Mouse (Mus musculus) left cerebral cortex, adult 11 months (tissue): ENCODE data around the gene Ccdc184.

Source experiments
- DNase-seq: peaks from one replicate; pipeline ENCODE4 v3.0.0; 2022; ENCODE audit warnings: low spot score

Ccdc184 gene

DNA sequence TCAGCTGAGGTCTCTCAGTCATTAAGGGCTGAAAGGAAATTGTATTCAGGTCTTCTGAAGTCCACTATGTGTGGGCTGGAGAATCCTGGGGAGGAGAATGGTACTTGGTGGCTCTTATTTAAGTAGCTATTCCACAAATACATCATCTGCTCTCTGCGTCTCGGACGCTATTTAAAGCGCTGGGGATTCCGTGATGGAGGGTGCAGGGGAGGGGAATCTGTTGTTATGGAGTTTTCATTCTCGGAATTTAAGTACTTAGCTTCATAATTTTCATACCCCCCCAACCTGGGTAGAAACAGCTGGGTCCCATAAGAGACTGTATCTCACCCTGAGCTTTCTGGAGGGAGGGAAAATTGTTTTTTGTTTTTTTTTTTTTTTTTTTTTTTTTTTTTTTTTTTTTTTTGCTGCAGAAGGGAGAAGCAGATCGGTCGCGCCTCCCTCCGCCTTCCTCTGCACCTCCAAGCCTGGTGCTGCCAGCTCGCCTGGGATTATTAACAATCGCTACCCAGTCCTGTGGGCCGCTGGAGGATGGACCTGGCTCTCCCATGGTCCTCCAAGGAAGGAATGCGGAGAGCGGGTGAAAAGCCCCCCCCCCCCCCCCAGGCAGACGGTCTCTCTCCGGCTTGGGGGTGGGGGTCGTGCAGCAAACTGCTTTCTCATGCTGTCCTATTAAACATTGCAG is at the start of gene Ccdc184:
Gene Ccdc184 (plus strand): TSS at position 196 of the 682 bp plus-strand sequence.
- no peak for DNase-seq

- no peak for DNase-seq
Measured at GRCm38 (mm10) chr15:98119363-98119762, 47.6 kb upstream of the Ccdc184 start.

GRCm38 (mm10) chr15:98120831-98121230 is 46.1 kb upstream of the Ccdc184 start:
- DNase-seq = no peak

DNA sequence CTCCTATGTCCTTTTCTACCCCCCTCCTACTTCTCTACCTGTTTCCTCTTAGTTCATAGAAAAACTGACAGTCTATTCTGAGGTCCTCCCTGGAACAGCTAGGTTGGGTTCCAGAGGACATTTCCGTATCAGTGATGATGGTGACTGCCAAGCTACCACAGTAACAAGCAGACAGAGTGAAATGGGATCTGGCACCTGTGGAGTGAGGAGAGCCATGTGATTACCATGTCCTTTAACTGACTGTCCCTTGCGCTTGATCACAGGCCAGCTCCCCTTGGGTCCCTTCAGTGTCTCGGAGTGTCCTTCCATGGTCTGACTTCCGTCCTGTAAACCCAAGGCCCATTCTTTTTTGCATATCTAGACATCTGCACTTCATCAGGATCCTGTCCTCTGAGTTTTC is 36.0 kb upstream of the Ccdc184 start:
- no peak for DNase-seq

DNA sequence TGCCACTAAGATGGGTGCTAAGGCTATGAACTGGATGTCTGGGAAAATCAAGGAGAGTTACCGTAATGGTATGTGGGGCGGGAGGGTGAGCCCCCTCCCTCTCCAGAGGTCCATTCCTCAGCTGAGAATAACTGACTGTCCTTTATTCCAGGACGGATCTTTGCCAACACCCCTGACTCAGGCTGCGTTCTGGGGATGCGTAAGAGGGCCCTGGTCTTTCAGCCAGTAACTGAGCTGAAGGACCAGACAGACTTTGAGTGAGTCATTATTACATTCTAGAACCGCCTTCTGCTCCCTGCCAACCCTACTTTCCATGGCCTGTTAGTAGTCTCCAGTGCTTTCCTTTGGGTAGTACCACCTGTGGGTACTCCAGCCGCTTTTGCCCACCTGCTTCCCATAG is 35.5 kb upstream of the Ccdc184 start:
- no peak for DNase-seq

GRCm38 (mm10) chr15:98131942-98132655 is 34.9 kb upstream of the Ccdc184 start:
- no peak for DNase-seq

DNA sequence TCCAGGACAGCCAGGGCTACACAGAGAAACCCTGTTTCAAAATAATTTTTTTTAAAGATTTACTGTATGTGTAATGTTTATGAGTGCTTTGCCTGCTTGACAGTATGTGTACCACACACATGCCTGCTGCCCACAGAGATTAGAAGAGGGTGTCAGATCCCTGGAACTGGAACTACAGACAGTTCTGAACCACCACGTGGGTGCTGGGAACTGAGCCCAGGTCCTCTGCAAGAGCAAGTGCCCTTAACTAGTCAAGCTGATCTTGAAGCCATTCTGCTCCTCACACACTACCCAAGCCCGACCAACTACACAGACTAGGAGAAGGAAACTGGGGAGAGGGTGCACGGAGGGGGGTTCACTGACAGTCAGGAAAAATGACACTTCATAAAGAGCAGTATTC is 33.5 kb upstream of the Ccdc184 start:
- no peak for DNase-seq

GRCm38 (mm10) chr15:98134034-98134433 is 32.9 kb upstream of the Ccdc184 start:
- DNase-seq = no peak

DNA sequence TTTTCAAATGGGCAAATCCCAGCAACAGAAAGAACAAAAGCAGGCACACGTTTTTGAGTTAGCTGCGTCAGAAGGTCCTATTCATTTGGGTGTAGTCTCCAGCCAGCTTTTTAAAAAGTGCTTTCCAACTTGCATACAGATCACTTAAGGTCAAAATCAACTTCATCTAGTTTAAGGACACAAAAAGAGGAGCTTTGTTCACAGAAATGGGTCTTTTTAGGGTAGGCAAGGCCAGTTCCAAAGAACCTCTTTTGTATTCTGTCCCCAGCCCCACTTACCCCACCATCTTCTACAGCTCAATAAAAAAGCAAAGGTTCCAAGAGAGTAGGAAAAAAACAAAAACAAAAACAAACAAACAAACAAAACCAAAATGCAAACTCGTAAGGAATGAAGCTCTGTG is 32.3 kb upstream of the Ccdc184 start:
- DNase-seq = peak; percentile 41

DNA sequence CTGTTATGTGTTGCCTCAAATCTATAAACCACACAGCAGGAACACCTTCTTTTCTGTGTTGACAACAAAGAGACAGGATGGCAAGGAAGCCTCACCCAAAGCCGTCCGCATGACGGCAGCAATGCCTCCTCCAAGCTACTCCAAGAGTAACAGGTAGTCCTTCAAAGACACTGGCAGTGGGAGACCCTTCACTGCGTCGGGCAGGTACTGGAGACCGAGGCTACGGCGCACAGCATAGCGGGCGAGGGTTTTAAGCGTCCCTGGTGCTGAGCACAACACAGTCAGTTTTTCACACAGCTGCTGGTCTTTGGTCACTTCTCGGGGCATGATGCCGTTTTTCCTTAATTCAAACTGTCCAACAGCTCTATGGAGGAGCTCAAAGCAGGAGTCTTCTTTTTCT is 31.3 kb upstream of the Ccdc184 start:
- no peak for DNase-seq

DNA sequence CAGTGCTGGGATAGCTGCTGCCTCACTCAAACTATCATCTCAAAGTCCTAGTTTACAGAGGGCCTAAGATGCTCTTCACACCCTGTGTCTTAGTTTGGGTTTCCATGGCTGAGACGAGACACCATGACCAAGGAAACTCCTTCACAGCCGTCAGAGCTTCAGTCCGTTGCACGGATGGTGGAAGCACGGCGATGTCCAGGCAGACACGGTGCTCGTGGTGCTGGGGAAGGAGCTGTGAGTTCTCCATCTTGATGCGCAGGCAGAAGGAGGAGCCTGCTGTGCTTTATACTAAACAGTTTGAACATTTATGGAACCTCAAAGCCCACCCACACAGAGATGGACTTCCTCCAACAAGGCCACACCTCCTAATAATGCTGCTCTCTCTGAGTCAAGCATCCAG is 30.1 kb upstream of the Ccdc184 start:
- no peak for DNase-seq

GRCm38 (mm10) chr15:98139763-98140162 is 27.2 kb upstream of the Ccdc184 start:
- no peak for DNase-seq

GRCm38 (mm10) chr15:98140809-98141208 is 26.1 kb upstream of the Ccdc184 start:
- DNase-seq = no peak

DNA sequence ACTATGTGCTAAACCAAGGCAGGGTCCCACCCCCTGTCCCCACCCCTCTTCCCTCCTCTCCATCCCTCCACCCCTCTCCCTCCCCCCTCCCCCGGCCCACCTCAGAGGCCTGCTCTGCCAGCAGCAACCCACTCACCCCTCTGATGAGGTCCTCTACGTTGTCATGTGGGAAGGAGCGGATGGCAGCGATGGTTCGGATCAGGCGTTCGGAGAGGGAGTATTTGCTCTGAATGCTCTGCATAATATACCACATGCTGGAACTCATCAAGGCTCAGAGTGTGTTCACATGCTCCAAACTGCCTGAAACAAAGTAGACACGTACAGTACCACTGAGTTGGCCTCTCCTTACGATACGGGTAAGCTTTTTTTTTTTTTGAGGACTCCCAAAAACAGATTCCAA is 24.4 kb upstream of the Ccdc184 start:
- no peak for DNase-seq

- DNase-seq = no peak
Measured at GRCm38 (mm10) chr15:98144861-98145507, 22.0 kb upstream of the Ccdc184 start.

DNA sequence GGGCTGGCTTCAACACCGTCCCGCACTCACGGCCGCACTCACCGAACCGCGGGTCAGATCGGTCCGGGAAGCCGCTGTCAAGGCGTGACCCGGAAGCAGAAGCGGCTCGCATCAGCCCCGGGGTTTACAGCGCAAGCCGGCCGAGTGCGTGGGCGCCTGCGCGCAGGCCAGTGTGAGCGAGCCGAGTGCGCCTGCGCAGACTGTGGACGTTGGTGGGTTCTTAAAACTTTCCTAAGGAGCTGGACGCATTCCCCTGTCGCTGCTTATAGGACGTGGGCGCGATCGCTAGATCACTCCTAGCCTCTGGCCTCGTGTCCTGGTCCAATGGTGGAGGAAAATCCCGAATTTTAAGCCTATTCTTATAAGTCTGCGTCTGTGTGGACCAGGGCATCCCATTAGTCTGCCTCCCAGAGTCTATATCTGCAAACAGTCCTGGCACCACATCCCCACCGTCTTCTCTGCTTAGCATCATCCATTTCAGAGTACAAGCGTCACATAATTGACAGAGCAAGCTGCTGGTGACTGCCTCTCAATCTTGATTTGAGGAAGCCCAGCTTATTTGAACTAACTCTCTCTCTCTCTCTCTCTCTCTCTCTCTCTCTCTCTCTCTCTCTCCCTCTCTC is 21.3 kb upstream of the Ccdc184 start:
- DNase-seq = peak; percentile 88

- no peak for DNase-seq
Measured at GRCm38 (mm10) chr15:98148356-98148755, 18.6 kb upstream of the Ccdc184 start.

DNA sequence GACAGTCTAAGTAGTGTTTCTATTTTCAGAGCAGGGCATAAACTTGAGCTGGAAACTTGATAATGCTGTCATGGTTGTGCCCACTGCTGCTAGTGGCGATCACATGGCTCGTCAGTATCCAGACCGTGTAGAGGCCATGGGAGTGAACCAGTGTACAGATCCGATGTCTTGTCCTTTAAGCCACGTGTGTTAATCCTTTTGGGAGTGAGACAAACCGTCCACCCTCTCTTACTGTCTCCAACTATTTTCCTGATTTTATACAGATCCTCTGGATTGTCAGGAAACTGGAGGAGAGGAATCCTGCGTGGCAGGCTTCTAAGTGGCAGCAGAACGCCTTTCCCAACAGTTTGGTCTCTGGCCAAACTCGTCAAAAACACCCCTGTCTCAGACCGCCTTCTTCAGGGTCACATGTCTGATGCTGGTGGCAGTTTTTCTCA is 17.8 kb upstream of the Ccdc184 start:
- no peak for DNase-seq

GRCm38 (mm10) chr15:98152916-98153315 is 14.0 kb upstream of the Ccdc184 start:
- DNase-seq = no peak

DNA sequence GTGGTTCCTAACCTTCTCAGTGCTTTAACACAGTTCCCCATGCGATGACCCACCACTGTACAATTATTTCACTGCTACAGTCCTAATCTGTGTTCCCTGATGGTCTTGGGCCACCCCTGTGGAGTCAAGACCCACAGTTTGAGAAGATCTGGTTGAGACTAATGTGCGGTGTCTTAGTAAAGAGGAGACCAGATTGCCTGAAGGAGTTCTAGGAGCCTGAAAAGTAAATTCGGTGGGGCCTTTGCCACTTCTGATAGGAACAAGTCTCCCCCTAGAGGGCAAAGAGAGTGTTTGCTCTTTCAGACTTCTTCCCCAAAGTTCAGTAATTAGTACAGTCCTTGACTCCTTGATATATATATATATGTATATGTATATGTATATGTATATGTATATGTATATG is 13.3 kb upstream of the Ccdc184 start:
- no peak for DNase-seq

- no peak for DNase-seq
Measured at GRCm38 (mm10) chr15:98154146-98154545, 12.8 kb upstream of the Ccdc184 start.

DNA sequence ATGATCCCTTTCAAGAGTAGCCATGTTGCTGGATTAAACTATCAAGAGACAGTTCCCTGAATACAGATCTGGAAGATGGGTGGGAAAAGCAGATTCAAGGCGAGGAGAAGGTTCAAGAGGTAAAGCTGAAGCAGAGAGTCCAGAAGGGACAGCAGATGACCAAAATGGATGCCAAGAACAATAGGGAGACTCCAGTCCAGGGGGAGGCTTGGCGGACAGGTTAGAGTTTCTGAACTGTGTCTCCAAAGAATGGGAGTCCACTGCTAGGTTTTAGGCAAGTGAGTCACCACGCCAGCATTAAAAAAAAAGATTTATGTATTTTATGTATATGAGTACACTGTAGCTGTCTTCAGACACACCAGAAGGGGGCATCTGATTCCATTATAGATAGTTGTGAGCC is 12.3 kb upstream of the Ccdc184 start:
- DNase-seq = no peak

- DNase-seq = no peak
Measured at GRCm38 (mm10) chr15:98155272-98155671, 11.7 kb upstream of the Ccdc184 start.
